Mouse (Mus musculus) adrenal gland, postnatal 10 days (tissue): ENCODE results near the gene Mapk14. TPM values are rescaled to one million over a fixed set of nuclear protein-coding genes. Genes with fewer than 3 reads are reported as not detected.
"Not testable (repeated sequence)": the region's sequence is repeated elsewhere in the genome, so short reads cannot be mapped to it uniquely, and the experiment has no call there.

Experiments used
- DNase-seq: peaks from one replicate; pipeline ENCODE4 v3.0.0; 2021; ENCODE audit warnings: mixed read lengths
- total RNA-seq, 2 experiments: library from RNA; stranded (reverse); gene quantifications; 2 replicates each; pipeline ENCODE4 v1.2.3; 2021

Gene Mapk14
- total RNA-seq, 2 experiments from 2014 or later: 63.6 to 74.4 TPM

GRCm38 (mm10) chr17:28737973-28738372 lies 46.8 kb downstream of the Mapk14 start:
- no peak for DNase-seq

GRCm38 (mm10) chr17:28739244-28739643 lies 48.1 kb downstream of the Mapk14 start:
- DNase-seq: no peak

- no peak for DNase-seq
These were observed 52.2 kb downstream of the Mapk14 start for GRCm38 (mm10) chr17:28743145-28743866.

- no peak for DNase-seq
These were observed 52.8 kb downstream of the Mapk14 start for GRCm38 (mm10) chr17:28743916-28744315.

- DNase-seq: no peak
These were observed 54.6 kb downstream of the Mapk14 start for GRCm38 (mm10) chr17:28745773-28746172.

- no peak for DNase-seq
These were observed 56.9 kb downstream of the Mapk14 start for GRCm38 (mm10) chr17:28748001-28748400.

- peak; percentile 31 for DNase-seq
These were observed 59.5 kb downstream of the Mapk14 start for GRCm38 (mm10) chr17:28750580-28750979.

- DNase-seq: no peak
These were observed 65.3 kb downstream of the Mapk14 start for GRCm38 (mm10) chr17:28756447-28756846.

GRCm38 (mm10) chr17:28757470-28757869 lies 66.3 kb downstream of the Mapk14 start:
- DNase-seq: peak; percentile 35

GRCm38 (mm10) chr17:28760736-28761312 lies 69.7 kb downstream of the Mapk14 start:
- no peak for DNase-seq

GRCm38 (mm10) chr17:28761871-28762270 lies 70.7 kb downstream of the Mapk14 start:
- peak; percentile 90 for DNase-seq

GRCm38 (mm10) chr17:28766203-28766602 lies 75.1 kb downstream of the Mapk14 start:
- DNase-seq: peak; percentile 70

GRCm38 (mm10) chr17:28766781-28767515 lies 75.8 kb downstream of the Mapk14 start:
- DNase-seq: no peak

GRCm38 (mm10) chr17:28769121-28769874 lies 78.2 kb downstream of the Mapk14 start, which contains the start of gene Mapk13:
Gene Mapk13 (plus strand): TSS chr17:28769297.
- DNase-seq: peak; percentile 39

GRCm38 (mm10) chr17:28769875-28770421 lies 78.8 kb downstream of the Mapk14 start:
- peak; percentile 45 for DNase-seq

- DNase-seq: no peak
These were observed 80.2 kb downstream of the Mapk14 start for GRCm38 (mm10) chr17:28771289-28771688.

- DNase-seq: not testable (repeated sequence)
These were observed 83.2 kb downstream of the Mapk14 start for GRCm38 (mm10) chr17:28774303-28774702.

GRCm38 (mm10) chr17:28775161-28775560 lies 84.0 kb downstream of the Mapk14 start:
- no peak for DNase-seq

GRCm38 (mm10) chr17:28776817-28777216 lies 85.7 kb downstream of the Mapk14 start:
- DNase-seq: no peak

- DNase-seq: peak; percentile 82
These were observed 86.3 kb downstream of the Mapk14 start for GRCm38 (mm10) chr17:28777231-28778005.

GRCm38 (mm10) chr17:28779735-28780134 lies 88.6 kb downstream of the Mapk14 start:
- peak; percentile 29 for DNase-seq
